Mouse (Mus musculus) kidney, adult 8-10 months (tissue): ENCODE data around the gene Icam4.

Source experiments
- DNase-seq, 2 experiments: peaks; one replicate each; pipeline ENCODE4 v3.0.0; 2022

Gene Icam4

DNA sequence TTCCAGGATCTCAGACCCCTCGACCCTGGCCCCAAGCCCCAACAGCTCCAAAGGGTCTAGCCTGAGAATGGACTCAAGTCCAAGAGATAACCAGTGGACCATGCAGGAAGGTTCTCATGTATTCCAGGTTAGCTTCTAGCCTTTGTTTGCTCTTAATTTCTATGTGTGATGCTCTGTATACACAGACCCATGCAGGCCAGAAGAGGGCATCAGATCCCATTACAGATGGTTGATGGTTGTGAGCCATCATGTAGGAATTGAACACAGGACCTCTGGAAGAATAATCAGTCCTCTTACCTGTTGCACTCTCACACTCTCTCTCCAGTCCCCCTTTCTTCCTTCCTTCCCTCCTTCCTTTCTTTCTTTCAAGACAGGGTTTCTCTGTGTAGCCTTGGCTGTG, 16.8 kb upstream of the Icam4 start:
- no peak for DNase-seq

- DNase-seq: peak; percentile 68 to 70
These were observed 14.2 kb upstream of the Icam4 start for GRCm38 (mm10) chr9:21014691-21015570.

DNA sequence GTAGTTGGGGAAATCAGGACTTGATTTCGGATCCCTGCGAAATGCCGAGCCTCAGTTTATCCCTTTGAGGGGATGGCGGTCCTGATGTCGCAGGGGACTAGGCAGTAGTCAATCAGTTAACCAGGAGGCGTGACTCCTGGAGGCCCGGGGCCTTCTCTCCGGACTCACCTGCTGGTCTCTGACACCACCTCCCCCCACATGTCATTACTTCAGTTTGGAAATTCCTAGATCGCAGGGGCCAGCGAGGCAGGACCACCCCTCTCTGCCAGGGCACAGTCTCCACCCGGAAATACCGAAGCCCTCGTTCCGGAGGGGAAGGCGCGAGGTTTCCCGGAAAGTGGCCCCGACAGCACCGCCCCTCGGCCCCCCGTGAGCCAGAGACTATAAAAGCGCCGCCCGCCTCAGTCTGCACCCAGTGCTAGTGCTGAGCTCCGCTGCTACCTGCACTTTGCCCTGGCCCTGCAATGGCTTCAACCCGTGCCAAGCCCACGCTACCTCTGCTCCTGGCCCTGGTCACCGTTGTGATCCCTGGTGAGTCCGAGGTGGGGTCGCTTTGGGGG, 13.5 kb upstream of the Icam4 start, which contains the start of gene Icam1:
TSS of gene Icam1 (plus strand) at position 415 of the 560 bp plus-strand sequence.
- DNase-seq: peak; percentile 76 to 90

DNA sequence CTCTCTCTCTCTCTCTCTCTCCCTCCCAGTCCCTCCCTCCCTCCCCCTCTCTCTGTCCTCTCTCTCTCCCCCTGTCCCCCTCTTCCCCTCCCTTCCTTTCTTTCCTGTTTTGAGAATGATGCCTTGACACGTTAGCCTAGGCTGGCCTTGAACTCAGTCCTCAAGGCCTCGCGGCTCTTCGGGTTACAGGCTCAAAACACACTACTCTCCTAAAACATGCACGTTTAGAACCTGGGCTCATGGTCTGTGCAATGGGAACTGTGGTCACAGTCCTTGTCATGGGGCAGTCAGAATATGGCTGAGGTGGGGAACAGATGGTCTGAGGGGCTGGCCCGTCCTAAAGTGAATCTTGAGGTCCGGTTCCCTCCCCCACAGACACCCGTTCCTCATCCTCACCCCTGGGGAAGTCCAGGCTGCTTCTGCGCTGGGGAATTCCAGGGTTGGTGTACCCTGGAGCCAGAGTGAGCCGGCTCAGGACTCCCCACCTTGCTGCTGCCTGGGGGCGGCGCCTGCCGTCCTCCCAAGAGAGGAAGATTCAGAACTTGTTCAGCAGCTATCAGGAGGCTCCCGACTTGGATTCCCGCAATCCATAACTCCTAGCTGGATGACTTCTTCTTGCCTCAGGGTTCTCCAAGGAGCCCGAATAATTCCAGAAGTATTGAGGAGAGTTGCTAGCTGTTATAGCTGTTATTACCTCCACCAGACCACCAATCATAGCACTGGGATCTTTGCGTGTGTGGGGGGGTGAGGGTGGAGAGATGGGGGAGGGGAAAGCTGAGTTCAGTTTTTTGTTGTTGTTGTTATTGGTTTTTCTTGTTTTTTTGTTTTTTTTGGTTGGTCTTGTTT, 12.6 kb upstream of the Icam4 start:
- DNase-seq: peak in 1 of 2 experiments; percentile 19

- DNase-seq: no peak
These were observed 12.0 kb upstream of the Icam4 start for GRCm38 (mm10) chr9:21017177-21017575.

GRCm38 (mm10) chr9:21018600-21018999, 10.6 kb upstream of the Icam4 start:
- DNase-seq: no peak

- no peak for DNase-seq
These were observed 7.8 kb upstream of the Icam4 start for GRCm38 (mm10) chr9:21021363-21021762.

DNA sequence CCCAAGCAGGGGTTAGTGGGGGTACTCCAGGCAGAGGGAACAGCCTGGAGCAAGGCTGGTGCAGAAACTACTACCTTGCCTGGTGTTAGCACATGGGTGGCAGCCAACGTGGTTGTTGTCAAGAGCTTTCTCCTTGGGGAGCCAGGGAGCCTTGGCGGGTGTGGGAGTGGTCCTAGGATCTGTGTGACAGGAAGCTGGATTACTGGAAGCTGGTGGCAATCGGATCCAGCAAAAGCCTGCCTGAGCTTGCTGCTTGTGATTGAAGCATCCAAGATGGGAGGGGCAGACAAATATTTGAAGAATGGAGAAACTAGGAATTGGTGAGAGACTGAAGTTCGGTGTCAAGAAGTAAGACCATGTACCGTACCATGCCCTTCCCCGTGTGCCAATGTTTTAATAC, 6.9 kb upstream of the Icam4 start:
- DNase-seq: no peak

DNA sequence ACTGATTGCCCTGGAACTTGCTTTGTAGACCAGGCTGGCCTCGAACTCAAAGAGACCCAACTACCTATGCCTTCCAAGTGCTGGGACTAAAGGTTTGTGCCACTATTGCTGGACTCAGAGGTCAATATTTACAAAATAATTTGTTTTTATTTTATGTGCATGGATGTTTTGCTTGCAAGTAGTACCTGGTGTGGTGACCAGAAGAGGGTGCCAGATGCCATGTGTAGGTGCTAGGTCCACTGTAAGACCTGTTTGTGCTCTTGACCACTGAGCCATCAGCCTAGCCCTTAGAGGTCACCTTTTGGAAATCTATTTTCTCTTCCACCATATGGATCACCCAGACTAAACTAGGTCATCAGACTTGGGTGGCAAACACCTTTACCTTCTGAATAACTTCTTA, 6.4 kb upstream of the Icam4 start:
- no peak for DNase-seq

GRCm38 (mm10) chr9:21025258-21025810, 3.8 kb upstream of the Icam4 start:
- no peak for DNase-seq

DNA sequence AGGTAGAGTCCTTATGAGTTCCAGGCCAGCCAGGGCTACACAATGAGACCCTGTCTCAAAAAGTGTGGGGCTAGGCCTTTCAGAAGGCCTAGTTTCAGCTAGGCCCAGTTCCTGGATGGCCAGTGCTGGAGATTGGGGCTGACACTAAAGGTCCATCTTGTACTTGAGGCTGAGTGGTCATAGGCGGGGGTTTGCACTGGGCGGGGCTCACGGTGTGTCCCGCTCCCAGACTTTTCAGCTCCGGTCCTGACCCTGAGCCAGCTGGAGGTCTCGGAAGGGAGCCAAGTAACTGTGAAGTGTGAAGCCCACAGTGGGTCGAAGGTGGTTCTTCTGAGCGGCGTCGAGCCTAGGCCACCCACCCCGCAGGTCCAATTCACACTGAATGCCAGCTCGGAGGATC, 2.3 kb upstream of the Icam4 start:
- no peak for DNase-seq

DNA sequence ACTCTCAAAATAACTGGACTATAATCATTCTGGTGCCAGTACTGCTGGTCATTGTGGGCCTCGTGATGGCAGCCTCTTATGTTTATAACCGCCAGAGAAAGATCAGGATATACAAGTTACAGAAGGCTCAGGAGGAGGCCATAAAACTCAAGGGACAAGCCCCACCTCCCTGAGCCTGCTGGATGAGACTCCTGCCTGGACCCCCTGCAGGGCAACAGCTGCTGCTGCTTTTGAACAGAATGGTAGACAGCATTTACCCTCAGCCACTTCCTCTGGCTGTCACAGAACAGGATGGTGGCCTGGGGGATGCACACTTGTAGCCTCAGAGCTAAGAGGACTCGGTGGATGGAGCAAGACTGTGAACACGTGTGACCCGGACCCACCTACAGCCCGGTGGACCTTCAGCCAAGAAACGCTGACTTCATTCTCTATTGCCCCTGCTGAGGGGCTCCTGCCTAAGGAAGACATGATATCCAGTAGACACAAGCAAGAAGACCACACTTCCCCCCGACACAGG, 1.3 kb upstream of the Icam4 start:
- DNase-seq: no peak

GRCm38 (mm10) chr9:21028560-21029110, 538 bp upstream of the Icam4 start:
- DNase-seq: no peak

DNA sequence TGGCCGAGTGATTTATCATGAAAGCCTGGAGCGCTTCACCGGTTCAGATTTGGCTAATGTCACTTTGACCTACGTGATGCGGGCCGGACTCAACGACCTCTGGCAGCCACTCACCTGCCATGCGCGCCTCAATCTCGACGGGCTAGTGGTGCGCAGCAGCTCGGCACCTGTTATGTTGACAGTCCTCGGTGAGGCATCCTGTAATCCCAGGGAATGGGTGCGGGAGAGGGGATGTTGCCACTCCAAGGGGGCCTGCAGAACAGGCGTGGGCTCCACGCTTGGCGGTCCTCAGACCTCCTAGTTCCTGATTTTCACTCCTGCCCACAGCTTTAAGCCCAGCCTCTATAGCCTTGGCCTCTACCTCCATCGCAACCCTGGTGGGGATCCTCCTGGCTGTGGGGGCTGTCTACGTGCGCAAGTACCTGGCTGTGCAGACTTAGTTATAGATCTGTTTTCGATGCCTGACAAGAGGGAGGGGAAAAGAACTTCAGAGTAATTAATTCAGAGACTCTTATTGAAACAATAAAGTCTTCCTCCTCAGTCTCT, 955 bp downstream of the Icam4 start:
- no peak for DNase-seq

DNA sequence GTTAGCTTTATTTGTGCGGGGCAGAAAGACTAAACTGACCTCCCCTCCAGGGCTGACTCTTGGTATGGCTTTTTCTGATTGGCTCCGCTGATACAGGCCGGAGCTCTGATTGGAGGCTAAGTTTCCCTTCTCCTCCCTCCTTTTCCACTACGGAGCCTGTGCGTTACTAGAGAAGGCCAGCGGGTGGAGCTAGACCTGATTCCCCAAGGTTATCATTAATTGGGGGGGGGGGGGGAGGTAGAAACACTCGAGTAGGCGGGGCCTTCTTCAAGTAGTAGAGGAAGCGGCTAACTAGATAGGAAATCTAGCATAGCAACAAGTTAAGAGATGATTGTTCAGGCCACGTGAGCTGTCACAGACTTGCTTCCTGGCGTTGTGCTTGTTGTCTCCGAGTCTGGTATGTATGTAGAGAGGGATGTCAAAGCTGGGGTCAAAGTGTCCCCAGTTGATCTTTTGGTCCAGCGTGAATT, 1.6 kb downstream of the Icam4 start:
- DNase-seq: peak; percentile 92 to 93

DNA sequence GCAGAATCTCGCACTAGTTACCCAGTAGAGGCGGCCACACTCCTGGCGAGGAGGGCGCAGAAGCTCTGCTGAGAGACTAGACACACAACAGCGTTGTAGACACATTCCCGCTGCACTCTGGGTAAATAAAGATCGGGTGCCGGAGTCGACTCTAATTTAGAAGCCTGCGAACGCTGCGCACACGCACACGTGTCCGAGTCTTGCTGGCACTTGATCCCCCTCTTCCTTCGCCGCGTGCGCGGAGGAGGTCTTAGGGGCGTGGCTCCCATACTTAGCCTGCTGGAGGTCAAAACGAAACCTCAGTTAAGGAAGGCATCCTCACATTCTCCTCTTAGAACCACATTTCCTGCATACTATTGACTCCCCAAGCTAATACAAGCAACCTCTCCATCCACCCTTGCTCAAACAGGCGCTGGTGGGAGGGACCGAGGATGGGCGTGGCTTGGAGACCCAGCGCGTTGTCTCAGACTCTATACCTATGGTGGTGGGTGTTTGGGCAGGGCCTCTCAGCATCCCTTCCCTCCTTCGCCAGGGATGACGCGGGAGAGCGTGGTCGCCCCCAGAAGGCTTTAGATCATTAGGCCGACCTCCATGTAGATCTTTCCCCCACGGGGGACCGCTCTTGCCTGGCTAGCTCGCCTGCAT, 2.2 kb downstream of the Icam4 start:
- peak; percentile 45 to 59 for DNase-seq

DNA sequence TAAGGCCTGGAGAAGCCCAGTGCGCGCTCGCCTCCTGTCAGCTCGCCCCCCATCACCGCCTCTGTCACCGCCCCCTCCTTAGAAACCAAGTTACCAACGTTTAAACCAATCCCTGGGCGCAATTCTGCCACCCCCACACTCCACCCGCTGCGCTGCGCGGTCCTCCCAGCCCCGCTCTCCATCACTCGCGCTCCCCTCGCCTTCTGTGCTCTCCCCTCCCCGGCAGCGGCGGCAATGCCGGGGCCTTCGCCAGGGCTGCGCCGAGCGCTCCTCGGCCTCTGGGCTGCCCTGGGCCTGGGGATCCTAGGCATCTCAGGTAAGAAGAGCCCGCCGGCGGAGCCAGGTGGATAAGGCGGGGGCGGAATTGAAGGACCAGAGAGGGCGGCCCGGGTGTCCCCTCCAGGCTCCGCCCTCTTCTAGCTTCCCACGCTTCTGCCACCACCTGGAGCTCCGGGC, 2.8 kb downstream of the Icam4 start, which contains the start of gene Icam5:
TSS of gene Icam5 (plus strand) at position 178 of the 456 bp plus-strand sequence.
- DNase-seq: no peak

DNA sequence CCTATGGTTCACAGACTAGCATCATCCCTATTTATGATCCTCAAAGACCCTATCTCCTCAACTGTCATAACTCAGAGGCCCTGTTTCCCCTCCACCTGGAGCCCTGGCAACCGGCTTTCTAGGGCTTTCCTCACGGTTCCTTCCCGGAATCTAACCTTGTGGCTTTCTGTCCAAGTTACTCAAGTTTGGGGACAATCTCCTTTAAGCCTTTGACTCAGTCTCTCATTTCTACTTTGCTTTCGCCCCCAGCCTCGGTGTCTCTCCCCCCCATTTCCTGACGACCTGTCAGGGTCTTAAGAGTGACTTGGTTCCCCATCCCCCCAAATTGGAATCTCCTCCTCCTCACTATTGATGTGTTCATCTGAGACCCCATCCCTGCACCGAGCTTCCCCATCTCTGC, 3.3 kb downstream of the Icam4 start:
- DNase-seq: no peak

- DNase-seq: peak; percentile 88 to 93
These were observed 4.0 kb downstream of the Icam4 start for GRCm38 (mm10) chr9:21033136-21033535.

GRCm38 (mm10) chr9:21034481-21035085, 5.4 kb downstream of the Icam4 start:
- no peak for DNase-seq

DNA sequence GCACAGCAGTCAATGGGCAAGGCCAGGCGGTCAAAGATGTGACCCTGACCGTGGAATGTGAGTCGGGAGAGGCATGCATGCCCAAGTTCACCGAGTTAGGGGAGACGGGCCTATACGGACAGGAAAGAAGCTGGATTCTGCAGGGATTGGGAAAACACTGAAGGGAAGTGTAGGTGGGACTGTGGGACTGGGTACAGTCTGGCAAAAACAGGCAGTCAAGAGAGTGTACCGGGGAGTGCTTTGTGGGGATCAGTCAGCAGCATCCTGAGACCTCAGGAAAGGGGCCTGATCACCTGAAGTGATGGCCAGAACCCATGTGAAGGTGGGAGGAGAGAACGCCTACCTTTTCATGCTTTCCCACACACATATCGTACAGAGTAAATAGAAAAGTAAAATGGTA, 6.4 kb downstream of the Icam4 start:
- no peak for DNase-seq
